Mouse (Mus musculus) adrenal gland, postnatal 0 days (tissue): ENCODE data around the gene Fam83e. TPM values are rescaled to one million over a fixed set of nuclear protein-coding genes. Genes with fewer than 3 reads are reported as not detected.

Source experiments
- polyA plus RNA-seq: library from polyadenylated mRNA; unstranded; fragments of >200 nt; fragmentation: Nextera tagmentation; extraction: Ambion mirVana; gene quantifications from 2 replicates; pipeline ENCODE4 v1.2.1, GENCODE M21; 2015

The Fam83e gene
- 0.14 and 0.47 TPM in 2 replicates for polyA plus RNA-seq

GRCm38 (mm10) chr7:45720413-45721233 is at the start of gene Fam83e:
Fam83e (plus strand) TSS chr7:45721212.

GRCm38 (mm10) chr7:45683396-45684050 is 37.5 kb upstream of the Fam83e start, which contains the start of gene Ntn5:
Ntn5 (plus strand) TSS chr7:45684022.

GRCm38 (mm10) chr7:45693921-45694591 is 27.0 kb upstream of the Fam83e start, which contains the start of gene Sec1:
Sec1 (minus strand) TSS chr7:45694402.

GRCm38 (mm10) chr7:45699523-45700141 is 21.4 kb upstream of the Fam83e start, which contains the start of gene Car11:
Car11 (plus strand) TSS chr7:45699843.

GRCm38 (mm10) chr7:45704730-45705442 is 16.1 kb upstream of the Fam83e start, which contains the start of gene Dbp:
Dbp (plus strand) TSS chr7:45705088.

GRCm38 (mm10) chr7:45715090-45715708 is 5.8 kb upstream of the Fam83e start, which contains the start of gene Rpl18:
Rpl18 (plus strand) TSS chr7:45715457.

GRCm38 (mm10) chr7:45717918-45718297 is 3.1 kb upstream of the Fam83e start, which contains the start of gene Sphk2:
Sphk2 (minus strand) TSS chr7:45718002.

GRCm38 (mm10) chr7:45725713-45726112 is 4.7 kb downstream of the Fam83e start, which contains the start of gene Spaca4:
Spaca4 (minus strand) TSS chr7:45725813.

Other genes starting within 250 kb of the Fam83e start
- 0.33 and 0.91 TPM in 2 replicates for gene Tulp2, start 239.3 kb upstream of the Fam83e start, polyA plus RNA-seq
- 0.35 and 0.77 TPM in 2 replicates for gene Gm45808, start 234.4 kb upstream of the Fam83e start, polyA plus RNA-seq
- 9.9 and 22.7 TPM in 2 replicates for gene Dhdh, start 232.4 kb upstream of the Fam83e start, polyA plus RNA-seq
- 163 and 205 TPM in 2 replicates for gene Nucb1, start 210.8 kb upstream of the Fam83e start, polyA plus RNA-seq
- gene Ppp1r15a, start 194.9 kb upstream of the Fam83e start, polyA plus RNA-seq: 25.5 and 32.7 TPM in 2 replicates
- gene Plekha4, start 194.9 kb upstream of the Fam83e start, polyA plus RNA-seq: 8.4 and 12.0 TPM in 2 replicates
- gene Hsd17b14, start 166.3 kb upstream of the Fam83e start, polyA plus RNA-seq: 1.1 and 3.2 TPM in 2 replicates
- gene Bcat2, start 151.1 kb upstream of the Fam83e start, polyA plus RNA-seq: 58.9 and 92.5 TPM in 2 replicates
- 0.57 and 1.8 TPM in 2 replicates for gene Fgf21, start 105.7 kb upstream of the Fam83e start, polyA plus RNA-seq
- 0.17 TPM in 1 of 2 replicates, not detected in the other for gene Fut1, start 103.9 kb upstream of the Fam83e start, polyA plus RNA-seq
- gene Izumo1, start 99.4 kb upstream of the Fam83e start, polyA plus RNA-seq: 0.21 and 0.27 TPM in 2 replicates
- gene Rasip1, start 93.7 kb upstream of the Fam83e start, polyA plus RNA-seq: 7.4 and 12.5 TPM in 2 replicates
- gene Mamstr, start 81.2 kb upstream of the Fam83e start, polyA plus RNA-seq: 5.8 and 7.0 TPM in 2 replicates
- gene Fut2, start 54.8 kb upstream of the Fam83e start, polyA plus RNA-seq: 0.12 and 0.36 TPM in 2 replicates
- gene Ntn5, start 37.2 kb upstream of the Fam83e start, polyA plus RNA-seq: 0.25 TPM in 1 of 2 replicates, not detected in the other
- gene Sec1, start 26.8 kb upstream of the Fam83e start, polyA plus RNA-seq: 0.14 and 0.33 TPM in 2 replicates
- 8.4 and 17.6 TPM in 2 replicates for gene Car11, start 21.4 kb upstream of the Fam83e start, polyA plus RNA-seq
- 40.4 and 69.7 TPM in 2 replicates for gene Dbp, start 16.1 kb upstream of the Fam83e start, polyA plus RNA-seq
- 795 and 838 TPM in 2 replicates for gene Rpl18, start 5.8 kb upstream of the Fam83e start, polyA plus RNA-seq
- 13.2 and 16.9 TPM in 2 replicates for gene Sphk2, start 3.2 kb upstream of the Fam83e start, polyA plus RNA-seq
- gene Spaca4, start 4.6 kb downstream of the Fam83e start, polyA plus RNA-seq: not detected in 2 replicates
- 1.4 and 2.0 TPM in 2 replicates for gene Lmtk3, start 62.5 kb downstream of the Fam83e start, polyA plus RNA-seq
- gene Sult2b1, start 63.5 kb downstream of the Fam83e start, polyA plus RNA-seq: 0.54 and 0.91 TPM in 2 replicates
- 89.1 and 99.9 TPM in 2 replicates for gene Cyth2, start 93.4 kb downstream of the Fam83e start, polyA plus RNA-seq
- 0.36 and 0.38 TPM in 2 replicates for gene Kcnj14, start 103.6 kb downstream of the Fam83e start, polyA plus RNA-seq
- gene Grwd1, start 109.7 kb downstream of the Fam83e start, polyA plus RNA-seq: 17.5 and 26.8 TPM in 2 replicates
- gene Kdelr1, start 151.6 kb downstream of the Fam83e start, polyA plus RNA-seq: 60.1 and 83.7 TPM in 2 replicates
- gene Grin2d, start 157.2 kb downstream of the Fam83e start, polyA plus RNA-seq: 0.55 and 0.84 TPM in 2 replicates
- gene Syngr4, start 175.5 kb downstream of the Fam83e start, polyA plus RNA-seq: 0.94 and 0.98 TPM in 2 replicates
- 5.0 and 10.1 TPM in 2 replicates for gene Tmem143, start 175.7 kb downstream of the Fam83e start, polyA plus RNA-seq
- 321 and 340 TPM in 2 replicates for gene Emp3, start 200.2 kb downstream of the Fam83e start, polyA plus RNA-seq
- 4.8 and 9.6 TPM in 2 replicates for gene Ccdc114, start 202.9 kb downstream of the Fam83e start, polyA plus RNA-seq